Mouse (Mus musculus) heart, embryonic 10.5 days (tissue): ENCODE data around the gene Alcam. TPM values are rescaled to one million over a fixed set of nuclear protein-coding genes. Genes with fewer than 3 reads are reported as not detected.

Source experiments
- DNase-seq: peaks from one replicate; pipeline ENCODE4 v3.0.0-alpha.2; 2017; ENCODE audit warnings: low spot score
- H3K27ac ChIP-seq: fragments of 300-500 bp; sonication (generic); 2 replicates; pipeline ENCODE4 v1.5.1; 2016; ENCODE audit warnings: mild to moderate bottlenecking
- H3K27me3 ChIP-seq: fragments of 300-500 bp; sonication (generic); 2 replicates; pipeline ENCODE4 v1.6.1; 2016; ENCODE audit warnings: mild to moderate bottlenecking; ENCODE audit not compliant: poor library complexity, insufficient read depth, severe bottlenecking
- H3K36me3 ChIP-seq: fragments of 300-500 bp; sonication (generic); 2 replicates; pipeline ENCODE4 v1.6.1; 2016; ENCODE audit warnings: mild to moderate bottlenecking, moderate library complexity
- H3K4me1 ChIP-seq: fragments of 300-500 bp; sonication (generic); 2 replicates; pipeline ENCODE4 v1.6.1; 2016; ENCODE audit warnings: mild to moderate bottlenecking
- H3K4me3 ChIP-seq: fragments of 300-500 bp; sonication (generic); 2 replicates; pipeline ENCODE4 v1.5.1; 2016; ENCODE audit warnings: mild to moderate bottlenecking, moderate library complexity
- H3K9me3 ChIP-seq: fragments of 300-500 bp; sonication (generic); 2 replicates; pipeline ENCODE4 v1.6.1; 2016; ENCODE audit warnings: mild to moderate bottlenecking, moderate library complexity
- WGBS: fragments of 180-500 bp; shearing (Covaris S2); methylation state at CpG from one replicate; pipeline ENCODE4 v1.1.7; 2016; 5-methylcytosine and 5-hydroxymethylcytosine counted together
- polyA plus RNA-seq: library from polyadenylated mRNA; unstranded; fragments of >200 nt; fragmentation: Nextera tagmentation; extraction: Ambion mirVana; gene quantifications from 2 replicates; pipeline ENCODE4 v1.2.1, GENCODE M21; 2016

Alcam gene
- polyA plus RNA-seq, 1 experiment from 2014 or later = 17.8 TPM

GRCm38 (mm10) chr16:52262582-52262981 is 191.3 kb downstream of the Alcam start:
- H3K9me3 ChIP-seq = no peaks in the 10 kb centered on the region
- no peaks in the 10 kb centered on the region for H3K4me1 ChIP-seq
- no peak overlapping the region for H3K4me3 ChIP-seq
- WGBS = 69% methylated on average over 1 of the region's 1 CpGs
- H3K27ac ChIP-seq = no peak overlapping the region
- 0 out of 2 replicates have a peak, but pooled peaks cover 3% of the 10 kb centered on the region for H3K36me3 ChIP-seq
- no peak for DNase-seq
- H3K27me3 ChIP-seq = no peaks in the 10 kb centered on the region

GRCm38 (mm10) chr16:52261755-52262154 is 192.1 kb downstream of the Alcam start:
- Histone ChIP-seq H3K4me3 (no peak overlapping the region), H3K27me3 (no peaks in the 10 kb centered on the region), H3K36me3 (0 out of 2 replicates have a peak, but pooled peaks cover 3% of the 10 kb centered on the region), H3K9me3 (no peaks in the 10 kb centered on the region), H3K27ac (no peak overlapping the region), H3K4me1 (no peaks in the 10 kb centered on the region)
- WGBS = 83% methylated on average over 1 of the region's 1 CpGs
- DNase-seq = no peak

GRCm38 (mm10) chr16:52250935-52251334 is 202.9 kb downstream of the Alcam start:
- Histone ChIP-seq H3K27ac (no peak overlapping the region), H3K36me3 (peaks cover 19% of the 10 kb centered on the region; the same call in 1 of the 2 replicates), H3K9me3 (no peaks in the 10 kb centered on the region), H3K4me3 (no peak overlapping the region), H3K27me3 (no peaks in the 10 kb centered on the region), H3K4me1 (no peaks in the 10 kb centered on the region)
- DNase-seq = no peak
- WGBS = 82% methylated on average over 4 of the region's 4 CpGs

GRCm38 (mm10) chr16:52250196-52250595 is 203.7 kb downstream of the Alcam start:
- H3K27ac ChIP-seq = no peak overlapping the region
- DNase-seq = no peak
- H3K4me1 ChIP-seq = no peaks in the 10 kb centered on the region
- no peaks in the 10 kb centered on the region for H3K9me3 ChIP-seq
- 88% methylated on average over 4 of the region's 4 CpGs for WGBS
- H3K4me3 ChIP-seq = no peak overlapping the region
- no peaks in the 10 kb centered on the region for H3K27me3 ChIP-seq
- peaks cover 13% of the 10 kb centered on the region; the same call in 1 of the 2 replicates for H3K36me3 ChIP-seq

- Histone ChIP-seq H3K27ac (no peak overlapping the region), H3K27me3 (no peaks in the 10 kb centered on the region), H3K4me3 (no peak overlapping the region), H3K36me3 (no peaks in the 10 kb centered on the region), H3K4me1 (no peaks in the 10 kb centered on the region), H3K9me3 (no peaks in the 10 kb centered on the region)
- peak; percentile 68 for DNase-seq
- WGBS = 81% methylated on average over 4 of the region's 4 CpGs
These were observed 210.4 kb downstream of the Alcam start for GRCm38 (mm10) chr16:52243421-52243973.

GRCm38 (mm10) chr16:52242144-52242543 is 211.7 kb downstream of the Alcam start:
- H3K4me1 ChIP-seq = no peaks in the 10 kb centered on the region
- 83% methylated on average over 2 of the region's 2 CpGs for WGBS
- H3K27ac ChIP-seq = no peak overlapping the region
- H3K9me3 ChIP-seq = no peaks in the 10 kb centered on the region
- H3K36me3 ChIP-seq = no peaks in the 10 kb centered on the region
- H3K4me3 ChIP-seq = no peak overlapping the region
- no peak for DNase-seq
- H3K27me3 ChIP-seq = no peaks in the 10 kb centered on the region

GRCm38 (mm10) chr16:52229930-52230329 is 223.9 kb downstream of the Alcam start:
- no peak overlapping the region for H3K4me3 ChIP-seq
- WGBS = 60% methylated on average over 2 of the region's 2 CpGs
- no peaks in the 10 kb centered on the region for H3K27me3 ChIP-seq
- H3K9me3 ChIP-seq = no peaks in the 10 kb centered on the region
- H3K27ac ChIP-seq = no peak overlapping the region
- no peak for DNase-seq
- no peaks in the 10 kb centered on the region for H3K4me1 ChIP-seq
- no peaks in the 10 kb centered on the region for H3K36me3 ChIP-seq

- 62% methylated on average over 7 of the region's 7 CpGs for WGBS
- H3K4me1 ChIP-seq = no peaks in the 10 kb centered on the region
- no peaks in the 10 kb centered on the region for H3K9me3 ChIP-seq
- no peak for DNase-seq
- H3K36me3 ChIP-seq = no peaks in the 10 kb centered on the region
- no peak overlapping the region for H3K27ac ChIP-seq
- no peak overlapping the region for H3K4me3 ChIP-seq
- H3K27me3 ChIP-seq = no peaks in the 10 kb centered on the region
These were observed 224.4 kb downstream of the Alcam start for GRCm38 (mm10) chr16:52229446-52229845.

- 82% methylated on average over 4 of the region's 4 CpGs for WGBS
- no peak for DNase-seq
These were observed 231.0 kb downstream of the Alcam start for GRCm38 (mm10) chr16:52222896-52223295.

GRCm38 (mm10) chr16:52219069-52219468 is 234.8 kb downstream of the Alcam start:
- Histone ChIP-seq H3K27me3 (no peaks in the 10 kb centered on the region), H3K27ac (no peak overlapping the region), H3K4me3 (no peak overlapping the region), H3K9me3 (no peaks in the 10 kb centered on the region), H3K36me3 (no peaks in the 10 kb centered on the region), H3K4me1 (no peaks in the 10 kb centered on the region)
- WGBS = 32% methylated on average over 2 of the region's 2 CpGs
- DNase-seq = no peak

More at GRCm38 (mm10) chr16:52222896-52223295, 231.0 kb downstream of the Alcam start:
- no peaks in the 10 kb centered on the region for H3K36me3 ChIP-seq
- no peaks in the 10 kb centered on the region for H3K9me3 ChIP-seq
- no peaks in the 10 kb centered on the region for H3K27me3 ChIP-seq
- H3K4me1 ChIP-seq = no peaks in the 10 kb centered on the region
- no peak overlapping the region for H3K27ac ChIP-seq
- H3K4me3 ChIP-seq = no peak overlapping the region

- WGBS = 89% methylated on average over 8 of the region's 8 CpGs
- Histone ChIP-seq H3K4me1 (no peaks in the 10 kb centered on the region), H3K27me3 (no peaks in the 10 kb centered on the region), H3K36me3 (no peaks in the 10 kb centered on the region), H3K9me3 (no peaks in the 10 kb centered on the region), H3K27ac (no peak overlapping the region), H3K4me3 (no peak overlapping the region)
- DNase-seq = no peak
These were observed 242.8 kb downstream of the Alcam start for GRCm38 (mm10) chr16:52210844-52211606.

- Histone ChIP-seq H3K4me1 (no peaks in the 10 kb centered on the region), H3K4me3 (no peak overlapping the region), H3K27me3 (no peaks in the 10 kb centered on the region), H3K27ac (no peak overlapping the region), H3K9me3 (no peaks in the 10 kb centered on the region), H3K36me3 (peaks cover 30% of the 10 kb centered on the region)
- 91% methylated on average over 7 of the region's 7 CpGs for WGBS
- no peak for DNase-seq
These were observed 253.8 kb downstream of the Alcam start for GRCm38 (mm10) chr16:52200107-52200506.
